Mouse (Mus musculus) forebrain, embryonic 14.5 days (tissue): ENCODE results near the gene Il12rb1. TPM values are rescaled to one million over a fixed set of nuclear protein-coding genes. Genes with fewer than 3 reads are reported as not detected.

Experiments
- ATAC-seq: fragments of 200-750 bp; cut with Nextera tagmentation; 2 replicates; pipeline ENCODE4 v1.8.0; 2017; ENCODE audit warnings: mild to moderate bottlenecking, moderate library complexity
- DNase-seq: peaks from one replicate; pipeline ENCODE4 v3.0.0-alpha.2; 2015; ENCODE audit warnings: low spot score
- H3K27ac ChIP-seq: fragments of 300-500 bp; sonication (generic); 2 replicates; pipeline ENCODE4 v1.5.1; 2014; ENCODE audit warnings: low read depth, mild to moderate bottlenecking, control low read depth, low read length, moderate library complexity
- H3K27me3 ChIP-seq: fragments of 300-500 bp; sonication (generic); replicated peaks from 2 replicates; pipeline ENCODE4 v1.6.1; 2014; ENCODE audit warnings: low read length, control low read depth, mixed read lengths; ENCODE audit not compliant: control insufficient read depth, insufficient read depth
- H3K36me3 ChIP-seq: fragments of 300-500 bp; sonication (generic); 2 replicates; pipeline ENCODE4 v1.6.1; 2014; ENCODE audit warnings: low read length, control low read depth; ENCODE audit not compliant: control insufficient read depth, insufficient read depth
- H3K4me1 ChIP-seq: fragments of 300-500 bp; sonication (generic); 2 replicates; pipeline ENCODE4 v1.6.1; 2014; ENCODE audit warnings: antibody characterized with exemption, low read length, control low read depth; ENCODE audit not compliant: control insufficient read depth, insufficient read depth
- H3K4me2 ChIP-seq: fragments of 300-500 bp; sonication (generic); 2 replicates; pipeline ENCODE4 v1.6.1; 2014; ENCODE audit warnings: mild to moderate bottlenecking, control low read depth, low read length
- H3K4me3 ChIP-seq: fragments of 300-500 bp; sonication (generic); 2 replicates; pipeline ENCODE4 v1.5.1; 2014; ENCODE audit warnings: low read depth, low read length, control low read depth
- H3K9ac ChIP-seq: fragments of 300-500 bp; sonication (generic); 2 replicates; pipeline ENCODE4 v1.6.1; 2014; ENCODE audit warnings: mild to moderate bottlenecking, low read length, control low read depth, moderate library complexity
- H3K9me3 ChIP-seq: fragments of 300-500 bp; sonication (generic); replicated peaks from 2 replicates; pipeline ENCODE4 v1.6.1; 2016; ENCODE audit warnings: low read length, control low read depth, mixed read lengths; ENCODE audit not compliant: control insufficient read depth
- WGBS: fragments of 180-500 bp; shearing (Covaris S2); extraction: QIAGEN DNeasy Blood & Tissue Kit; methylation state at CpG from one replicate; pipeline ENCODE4 v1.1.7; 2014; 5-methylcytosine and 5-hydroxymethylcytosine counted together
- polyA plus RNA-seq: library from polyadenylated mRNA; unstranded; fragments of >200 nt; fragmentation: Nextera tagmentation; extraction: Ambion mirVana; gene quantifications from 2 replicates; pipeline ENCODE4 v1.2.1, GENCODE M21; 2014

Gene Il12rb1
- polyA plus RNA-seq, 1 experiment from 2014 or later: not detected

GRCm38 (mm10) chr8:70765329-70765728 lies 42.9 kb upstream of the Il12rb1 start:
- Histone ChIP-seq H3K4me3 (no peak overlapping the region), H3K4me2 (peak overlapping the region; percentile 46; the same call in 1 of the 2 replicates), H3K9ac (no peak overlapping the region), H3K36me3 (peaks cover 37% of the 10 kb centered on the region), H3K9me3 (no peaks in the 10 kb centered on the region), H3K27me3 (no peaks in the 10 kb centered on the region), H3K27ac (no peak overlapping the region), H3K4me1 (peaks cover 9% of the 10 kb centered on the region)
- 84% methylated on average over 9 of the region's 9 CpGs for WGBS
- no peak for ATAC-seq
- DNase-seq: no peak

- Histone ChIP-seq H3K4me1 (peaks cover 9% of the 10 kb centered on the region), H3K36me3 (peaks cover 44% of the 10 kb centered on the region), H3K4me3 (peak overlapping the region; percentile 3; the same call in 1 of the 2 replicates), H3K9me3 (no peaks in the 10 kb centered on the region), H3K4me2 (peak overlapping the region; percentile 46), H3K27ac (no peak overlapping the region), H3K9ac (peak overlapping the region; percentile 50; the same call in 1 of the 2 replicates), H3K27me3 (no peaks in the 10 kb centered on the region)
- 4% methylated on average over 34 of the region's 34 CpGs for WGBS
- ATAC-seq (no peak), DNase-seq (no peak)
Observed at GRCm38 (mm10) chr8:70765838-70766570, 42.2 kb upstream of the Il12rb1 start.

- peaks cover 9% of the 10 kb centered on the region for H3K4me1 ChIP-seq
- H3K36me3 ChIP-seq: peaks cover 52% of the 10 kb centered on the region
- H3K9me3 ChIP-seq: no peaks in the 10 kb centered on the region
- H3K9ac ChIP-seq: peak overlapping the region; percentile 50; the same call in 1 of the 2 replicates
- H3K4me3 ChIP-seq: peak overlapping the region; percentile 3; the same call in 1 of the 2 replicates
- H3K27me3 ChIP-seq: no peaks in the 10 kb centered on the region
- H3K4me2 ChIP-seq: peak overlapping the region; percentile 46
- ATAC-seq (peak; percentile 11; the same call in 1 of the 2 replicates), DNase-seq (no peak)
- 10% methylated on average over 21 of the region's 21 CpGs for WGBS
- no peak overlapping the region for H3K27ac ChIP-seq
Observed at GRCm38 (mm10) chr8:70766571-70767440, 41.4 kb upstream of the Il12rb1 start.

- WGBS: 85% methylated on average over 6 of the region's 6 CpGs
Observed at GRCm38 (mm10) chr8:70767503-70767902, 40.7 kb upstream of the Il12rb1 start.

GRCm38 (mm10) chr8:70768231-70768776 lies 39.9 kb upstream of the Il12rb1 start:
- H3K9me3 ChIP-seq: no peaks in the 10 kb centered on the region
- no peak for ATAC-seq
- no peak overlapping the region for H3K4me3 ChIP-seq
- H3K4me2 ChIP-seq: no peak overlapping the region
- H3K27me3 ChIP-seq: no peaks in the 10 kb centered on the region
- DNase-seq: no peak
- H3K4me1 ChIP-seq: peaks cover 12% of the 10 kb centered on the region
- no peak overlapping the region for H3K9ac ChIP-seq
- 95% methylated on average over 32 of the region's 32 CpGs for WGBS
- no peak overlapping the region for H3K27ac ChIP-seq
- H3K36me3 ChIP-seq: peaks cover 63% of the 10 kb centered on the region

More at GRCm38 (mm10) chr8:70767503-70767902, 40.7 kb upstream of the Il12rb1 start:
- ATAC-seq (no peak), DNase-seq (no peak)
- no peaks in the 10 kb centered on the region for H3K27me3 ChIP-seq
- H3K4me2 ChIP-seq: no peak overlapping the region
- H3K9me3 ChIP-seq: no peaks in the 10 kb centered on the region
- no peak overlapping the region for H3K4me3 ChIP-seq
- H3K27ac ChIP-seq: no peak overlapping the region
- H3K4me1 ChIP-seq: peaks cover 9% of the 10 kb centered on the region
- peaks cover 59% of the 10 kb centered on the region for H3K36me3 ChIP-seq
- H3K9ac ChIP-seq: no peak overlapping the region

GRCm38 (mm10) chr8:70768956-70769355 lies 39.3 kb upstream of the Il12rb1 start:
- no peak overlapping the region for H3K9ac ChIP-seq
- H3K36me3 ChIP-seq: peaks cover 69% of the 10 kb centered on the region
- no peak for DNase-seq
- H3K27me3 ChIP-seq: no peaks in the 10 kb centered on the region
- H3K4me1 ChIP-seq: peaks cover 18% of the 10 kb centered on the region
- H3K27ac ChIP-seq: no peak overlapping the region
- no peak overlapping the region for H3K4me3 ChIP-seq
- 84% methylated on average over 16 of the region's 16 CpGs for WGBS
- H3K9me3 ChIP-seq: no peaks in the 10 kb centered on the region
- no peak overlapping the region for H3K4me2 ChIP-seq
- no peak for ATAC-seq

- Histone ChIP-seq H3K36me3 (peaks cover 73% of the 10 kb centered on the region), H3K4me2 (no peak overlapping the region), H3K4me3 (no peak overlapping the region), H3K4me1 (peaks cover 22% of the 10 kb centered on the region), H3K9me3 (no peaks in the 10 kb centered on the region), H3K27me3 (no peaks in the 10 kb centered on the region), H3K9ac (no peak overlapping the region), H3K27ac (0 out of 2 replicates have a peak overlapping the region, but pooled peaks have one; percentile 14)
- WGBS: 5% methylated on average over 26 of the region's 26 CpGs
- DNase-seq: peak; percentile 96
- ATAC-seq: peak; percentile 81
Observed at GRCm38 (mm10) chr8:70769359-70769758, 38.9 kb upstream of the Il12rb1 start.

- Histone ChIP-seq H3K36me3 (peaks cover 75% of the 10 kb centered on the region), H3K9me3 (no peaks in the 10 kb centered on the region), H3K27ac (no peak overlapping the region; the same call in 1 of the 2 replicates), H3K4me3 (no peak overlapping the region), H3K4me2 (no peak overlapping the region), H3K27me3 (no peaks in the 10 kb centered on the region), H3K4me1 (peaks cover 27% of the 10 kb centered on the region), H3K9ac (no peak overlapping the region)
- ATAC-seq (no peak), DNase-seq (no peak)
- 72% methylated on average over 12 of the region's 12 CpGs for WGBS
Observed at GRCm38 (mm10) chr8:70769858-70770257, 38.4 kb upstream of the Il12rb1 start.
